Mouse (Mus musculus) midbrain, embryonic 13.5 days (tissue): ENCODE measurements at regions not wholly inside any gene's neighbourhood (a gene's known extent, or its start where the extent isn't known, plus 50 kb on each side); places are given as distances from the start of the nearest gene placed in this dataset.

ENCODE experiments used
- ATAC-seq: fragments of 200-750 bp; cut with Nextera tagmentation; 2 replicates; pipeline ENCODE4 v1.8.0; 2017; ENCODE audit warnings: mild to moderate bottlenecking, moderate TSS enrichment, moderate library complexity
- H3K27ac ChIP-seq: fragments of 300-500 bp; sonication (generic); 2 replicates; pipeline ENCODE4 v1.5.1; 2015; ENCODE audit warnings: inconsistent platforms, mild to moderate bottlenecking, moderate library complexity
- H3K27me3 ChIP-seq: fragments of 300-500 bp; sonication (generic); 2 replicates; pipeline ENCODE4 v1.6.1; 2015; ENCODE audit warnings: mild to moderate bottlenecking, inconsistent platforms
- H3K36me3 ChIP-seq: fragments of 300-500 bp; sonication (generic); 2 replicates; pipeline ENCODE4 v1.6.1; 2015; ENCODE audit warnings: mild to moderate bottlenecking, inconsistent platforms
- H3K4me1 ChIP-seq: fragments of 300-500 bp; sonication (generic); replicated peaks from 2 replicates; pipeline ENCODE4 v1.6.1; 2015; ENCODE audit warnings: inconsistent platforms
- H3K4me2 ChIP-seq: fragments of 300-500 bp; sonication (generic); replicated peaks from 2 replicates; pipeline ENCODE4 v1.6.1; 2015; ENCODE audit warnings: moderate library complexity, mild to moderate bottlenecking, inconsistent platforms
- H3K4me3 ChIP-seq: fragments of 300-500 bp; sonication (generic); replicated peaks from 2 replicates; pipeline ENCODE4 v1.5.1; 2015; ENCODE audit warnings: mild to moderate bottlenecking, inconsistent platforms
- H3K9ac ChIP-seq: fragments of 300-500 bp; sonication (generic); replicated peaks from 2 replicates; pipeline ENCODE4 v1.6.1; 2015; ENCODE audit warnings: mild to moderate bottlenecking, inconsistent platforms
- H3K9me3 ChIP-seq: fragments of 300-500 bp; sonication (generic); 2 replicates; pipeline ENCODE4 v1.6.1; 2016; ENCODE audit warnings: mild to moderate bottlenecking, inconsistent platforms
- WGBS: fragments of 180-500 bp; shearing (Covaris S2); methylation state at CpG from one replicate; pipeline ENCODE4 v1.1.7; 2015; 5-methylcytosine and 5-hydroxymethylcytosine counted together

- WGBS, result 59% methylated on average over 7 of the region's 7 CpGs
- Histone ChIP-seq H3K27me3 (0 out of 2 replicates have a peak, but pooled peaks cover 5% of the 10 kb centered on the region), H3K27ac (no peak overlapping the region; the same call in 1 of the 2 replicates), H3K9ac (no peak overlapping the region), H3K4me1 (peaks cover 10% of the 10 kb centered on the region; the same call in 1 of the 2 replicates), H3K4me2 (no peak overlapping the region), H3K36me3 (no peaks in the 10 kb centered on the region), H3K4me3 (no peak overlapping the region), H3K9me3 (no peaks in the 10 kb centered on the region)
- no peak for ATAC-seq
Measured at GRCm38 (mm10) chr2:157633286-157633685, 62.2 kb upstream of the Blcap start.

GRCm38 (mm10) chr2:157635670-157636069, 64.6 kb upstream of the Blcap start:
- Histone ChIP-seq H3K27me3 (0 out of 2 replicates have a peak, but pooled peaks cover 5% of the 10 kb centered on the region), H3K4me1 (peaks cover 10% of the 10 kb centered on the region; the same call in 1 of the 2 replicates), H3K4me3 (no peak overlapping the region), H3K4me2 (no peak overlapping the region), H3K36me3 (no peaks in the 10 kb centered on the region), H3K9me3 (no peaks in the 10 kb centered on the region), H3K9ac (no peak overlapping the region), H3K27ac (peak overlapping the region; percentile 61)
- WGBS, result 4% methylated on average over 14 of the region's 14 CpGs
- ATAC-seq, result peak; percentile 78

- Histone ChIP-seq H3K9ac (no peak overlapping the region), H3K9me3 (no peaks in the 10 kb centered on the region), H3K27ac (no peak overlapping the region), H3K27me3 (no peaks in the 10 kb centered on the region), H3K4me2 (no peak overlapping the region), H3K4me1 (peaks cover 5% of the 10 kb centered on the region; the same call in 1 of the 2 replicates), H3K36me3 (no peaks in the 10 kb centered on the region), H3K4me3 (no peak overlapping the region)
- no peak; the same call in 1 of the 2 replicates for ATAC-seq
- 35% methylated on average over 4 of the region's 4 CpGs for WGBS
Measured at GRCm38 (mm10) chr2:157640873-157641272, 69.8 kb upstream of the Blcap start.

DNA sequence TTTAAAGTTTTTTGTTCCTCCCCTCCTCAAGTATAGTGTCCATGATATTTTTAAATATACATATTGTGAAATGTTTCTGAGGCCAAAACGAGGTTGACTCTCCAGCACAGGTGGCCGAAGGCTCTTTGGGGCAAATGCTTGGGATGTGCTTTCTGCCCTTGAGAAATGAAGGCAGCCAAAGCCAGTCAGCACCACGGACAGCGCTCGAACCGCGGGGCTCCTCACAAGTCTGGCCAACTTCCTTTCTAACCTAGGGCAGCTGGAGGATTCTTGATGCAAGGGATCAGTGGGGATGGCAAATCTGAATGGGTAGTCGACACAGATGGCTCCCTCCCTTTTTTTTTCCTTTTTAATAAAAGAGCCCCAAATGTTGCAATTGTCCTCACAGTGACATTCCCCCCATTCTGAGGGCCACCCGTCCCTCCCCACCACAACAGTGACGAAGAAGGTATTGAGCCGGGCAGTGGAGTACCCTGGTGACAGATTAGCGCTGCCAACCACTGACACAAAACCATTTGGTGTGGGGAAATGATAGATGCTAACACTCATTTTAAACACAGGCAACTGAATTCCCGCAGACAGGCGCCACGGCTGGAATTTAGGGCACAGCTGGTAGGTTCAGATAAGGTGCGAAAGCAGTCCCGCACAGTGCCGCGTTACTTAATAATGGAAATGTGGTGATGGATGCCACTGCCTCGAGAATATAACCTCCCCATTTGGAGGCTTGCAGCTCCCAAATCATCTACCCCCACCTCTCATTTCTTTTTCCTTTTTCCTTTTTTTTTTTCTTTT, 73.4 kb upstream of the Ctnnbl1 start:
- 31% methylated on average over 20 of the region's 20 CpGs for WGBS
- ATAC-seq, result no peak
- Histone ChIP-seq H3K27me3 (no peaks in the 10 kb centered on the region; the same call in 1 of the 2 replicates), H3K36me3 (no peaks in the 10 kb centered on the region), H3K4me3 (no peak overlapping the region), H3K4me1 (peaks cover 36% of the 10 kb centered on the region), H3K27ac (0 out of 2 replicates have a peak overlapping the region, but pooled peaks have one; percentile 30), H3K4me2 (no peak overlapping the region), H3K9ac (no peak overlapping the region; the same call in 1 of the 2 replicates), H3K9me3 (no peaks in the 10 kb centered on the region; the same call in 1 of the 2 replicates)

DNA sequence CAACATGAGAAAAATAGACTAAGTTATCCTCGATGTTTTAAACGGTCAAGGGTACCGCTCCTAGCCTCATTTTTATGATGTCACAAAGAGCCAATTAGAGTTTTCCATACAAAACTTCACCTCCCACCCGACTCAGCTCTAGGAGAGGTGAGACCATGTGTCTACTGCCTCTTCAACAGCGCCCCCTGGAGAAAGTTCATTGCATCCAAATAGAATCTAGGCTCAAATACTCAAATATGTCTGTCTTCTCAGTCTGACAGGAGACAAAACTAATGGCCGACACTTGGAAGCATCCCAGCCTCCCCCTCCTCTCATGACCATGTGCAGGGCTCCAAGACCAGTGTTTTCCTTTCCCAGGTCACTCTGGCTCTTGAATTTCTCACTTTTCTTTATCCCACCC, 72.7 kb upstream of the Ctnnbl1 start:
- 64% methylated on average over 6 of the region's 6 CpGs for WGBS
- Histone ChIP-seq H3K9ac (no peak overlapping the region), H3K36me3 (no peaks in the 10 kb centered on the region), H3K27ac (no peak overlapping the region), H3K27me3 (no peaks in the 10 kb centered on the region; the same call in 1 of the 2 replicates), H3K9me3 (no peaks in the 10 kb centered on the region; the same call in 1 of the 2 replicates), H3K4me2 (no peak overlapping the region), H3K4me3 (no peak overlapping the region), H3K4me1 (peaks cover 33% of the 10 kb centered on the region)
- no peak for ATAC-seq

DNA sequence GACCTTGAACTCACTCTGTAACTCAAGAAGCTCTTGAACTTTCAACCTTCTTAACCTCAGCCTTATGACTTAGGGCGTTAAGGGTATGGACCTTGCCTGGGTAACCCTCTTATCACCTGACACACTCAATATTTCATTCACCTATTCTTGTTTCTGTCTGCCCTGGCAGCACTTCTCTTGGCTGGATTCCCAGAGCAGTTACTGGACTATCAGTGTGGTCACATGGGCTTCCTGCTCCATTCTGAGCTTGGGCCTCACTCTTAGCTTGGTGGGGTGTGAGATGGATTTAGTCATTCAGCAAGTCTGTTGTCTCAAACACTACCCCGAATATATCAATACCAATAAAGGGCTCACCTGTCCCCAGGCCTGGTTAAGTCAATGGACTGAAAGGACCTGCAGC, 67.0 kb upstream of the Ctnnbl1 start:
- WGBS, result 84% methylated on average over 2 of the region's 2 CpGs
- ATAC-seq, result no peak

DNA sequence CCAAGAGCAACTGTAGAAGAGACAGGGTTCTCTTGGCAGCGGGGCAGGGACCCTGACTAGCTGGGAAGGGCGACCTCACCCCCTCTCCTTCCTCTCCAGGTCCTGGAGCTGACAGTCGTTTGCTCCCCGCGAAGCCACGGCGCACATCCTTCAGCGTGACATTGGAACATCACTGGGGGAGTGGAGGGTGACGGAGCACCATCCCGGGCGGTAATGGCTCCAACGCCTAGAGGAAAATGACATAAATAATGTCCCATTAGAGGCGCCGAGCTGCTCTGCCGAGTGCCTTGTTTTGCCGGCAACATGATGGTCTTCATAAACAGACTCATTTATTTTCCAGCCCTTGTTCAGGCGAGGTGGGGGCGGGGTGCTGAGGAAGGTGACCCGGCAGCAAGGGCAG, 62.3 kb upstream of the Ctnnbl1 start:
- no peak for ATAC-seq
- Histone ChIP-seq H3K9ac (no peak overlapping the region), H3K4me2 (no peak overlapping the region), H3K4me3 (no peak overlapping the region), H3K4me1 (no peaks in the 10 kb centered on the region), H3K27me3 (no peaks in the 10 kb centered on the region), H3K36me3 (no peaks in the 10 kb centered on the region), H3K9me3 (no peaks in the 10 kb centered on the region), H3K27ac (no peak overlapping the region)
- 80% methylated on average over 19 of the region's 19 CpGs for WGBS

More for the DNA sequence above, 67.0 kb upstream of the Ctnnbl1 start:
- H3K9me3 ChIP-seq, result no peaks in the 10 kb centered on the region; the same call in 1 of the 2 replicates
- no peak overlapping the region for H3K4me3 ChIP-seq
- H3K4me2 ChIP-seq, result no peak overlapping the region
- H3K4me1 ChIP-seq, result no peaks in the 10 kb centered on the region
- H3K27me3 ChIP-seq, result no peaks in the 10 kb centered on the region
- H3K27ac ChIP-seq, result no peak overlapping the region
- no peaks in the 10 kb centered on the region for H3K36me3 ChIP-seq
- H3K9ac ChIP-seq, result no peak overlapping the region

GRCm38 (mm10) chr2:157676396-157677176, 60.6 kb upstream of the Ctnnbl1 start:
- no peak overlapping the region for H3K9ac ChIP-seq
- 65% methylated on average over 10 of the region's 10 CpGs for WGBS
- no peak overlapping the region for H3K27ac ChIP-seq
- ATAC-seq, result no peak
- H3K9me3 ChIP-seq, result no peaks in the 10 kb centered on the region
- no peak overlapping the region for H3K4me3 ChIP-seq
- H3K27me3 ChIP-seq, result no peaks in the 10 kb centered on the region
- H3K4me2 ChIP-seq, result no peak overlapping the region
- H3K4me1 ChIP-seq, result no peaks in the 10 kb centered on the region
- H3K36me3 ChIP-seq, result no peaks in the 10 kb centered on the region

GRCm38 (mm10) chr2:157677262-157677661, 59.9 kb upstream of the Ctnnbl1 start:
- Histone ChIP-seq H3K9ac (no peak overlapping the region), H3K27ac (no peak overlapping the region), H3K4me2 (no peak overlapping the region), H3K27me3 (no peaks in the 10 kb centered on the region), H3K9me3 (no peaks in the 10 kb centered on the region), H3K36me3 (no peaks in the 10 kb centered on the region), H3K4me3 (no peak overlapping the region), H3K4me1 (no peaks in the 10 kb centered on the region)
- 77% methylated on average over 7 of the region's 7 CpGs for WGBS
- ATAC-seq, result no peak

DNA sequence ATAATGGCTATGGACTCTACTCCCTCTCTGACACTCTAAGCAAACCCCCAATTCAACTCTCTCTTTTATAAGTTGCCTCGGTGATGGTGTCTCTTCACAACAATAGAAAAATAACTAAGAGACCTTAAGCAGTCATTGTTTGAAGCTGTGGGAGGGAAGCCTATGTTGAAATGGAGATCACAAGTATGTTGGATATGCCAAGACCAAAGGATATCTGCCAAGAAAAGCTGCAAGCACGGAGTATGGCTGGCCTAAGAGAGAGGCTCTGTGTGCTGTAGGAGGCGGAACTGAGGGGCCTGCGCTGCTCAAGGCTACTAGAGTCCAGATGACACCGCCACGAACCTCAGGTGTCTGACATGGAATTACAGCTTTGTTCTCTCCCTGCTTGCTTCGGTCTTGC, 55.3 kb upstream of the Ctnnbl1 start:
- Histone ChIP-seq H3K4me1 (no peaks in the 10 kb centered on the region), H3K9me3 (no peaks in the 10 kb centered on the region), H3K27me3 (no peaks in the 10 kb centered on the region), H3K4me2 (no peak overlapping the region), H3K9ac (no peak overlapping the region), H3K27ac (no peak overlapping the region), H3K36me3 (no peaks in the 10 kb centered on the region), H3K4me3 (no peak overlapping the region)
- WGBS, result 71% methylated on average over 7 of the region's 7 CpGs
- no peak for ATAC-seq
